Mouse (Mus musculus): ENCODE results near the gene Cyp4f18. TPM values are rescaled to one million over a fixed set of nuclear protein-coding genes. Genes with fewer than 3 reads are reported as not detected.
A peak's percentile ranks its signal among the peaks of the same experiment; 100 is the strongest.
"Not testable (repeated sequence)": the region's sequence is repeated elsewhere in the genome, so short reads cannot be mapped to it uniquely, and the experiment has no call there.

Gene Cyp4f18
- polyA plus RNA-seq, 1 experiment: not detected

DNA sequence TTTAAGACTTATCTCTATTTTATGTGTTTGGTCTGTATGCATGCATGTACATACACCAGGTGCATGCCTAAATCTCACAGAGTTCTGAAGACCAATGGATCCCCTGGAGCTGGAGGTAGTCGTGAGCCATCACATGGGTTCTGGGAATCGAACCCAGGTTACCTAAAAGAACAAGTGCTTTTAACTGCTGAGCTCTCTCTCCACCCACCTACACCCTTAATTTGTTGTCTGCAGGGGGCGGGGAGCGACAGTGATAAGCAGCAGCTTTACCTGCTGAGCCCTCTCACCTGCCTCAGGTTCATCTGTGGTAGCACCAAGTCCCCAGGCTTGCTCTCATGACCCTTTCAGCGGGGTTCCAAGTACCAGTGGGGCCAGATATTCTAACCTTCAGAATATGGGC lies 47.6 kb downstream of the Cyp4f18 start:
- Histone ChIP-seq H3K4me1 (ENCODE audit: control insufficient read depth, insufficient read depth, low read length) (no peaks in the 10 kb centered on the region), H3K27ac (ENCODE audit: insufficient read depth, low read depth, low read length) (no peak overlapping the region), H3K4me3 (ENCODE audit: insufficient read depth, low read depth, low read length) (no peak overlapping the region)
- 94% methylated on average over 5 of the region's 5 CpGs for WGBS
- no peak for TF ChIP-seq POLR2A (IDR thresholded peaks at IDR 0.05; ENCODE audit: insufficient read depth, low read depth, low read length)
- TF ChIP-seq CTCF (IDR thresholded peaks at IDR 0.05; ENCODE audit: insufficient read depth, low read depth, low read length): no peak

DNA sequence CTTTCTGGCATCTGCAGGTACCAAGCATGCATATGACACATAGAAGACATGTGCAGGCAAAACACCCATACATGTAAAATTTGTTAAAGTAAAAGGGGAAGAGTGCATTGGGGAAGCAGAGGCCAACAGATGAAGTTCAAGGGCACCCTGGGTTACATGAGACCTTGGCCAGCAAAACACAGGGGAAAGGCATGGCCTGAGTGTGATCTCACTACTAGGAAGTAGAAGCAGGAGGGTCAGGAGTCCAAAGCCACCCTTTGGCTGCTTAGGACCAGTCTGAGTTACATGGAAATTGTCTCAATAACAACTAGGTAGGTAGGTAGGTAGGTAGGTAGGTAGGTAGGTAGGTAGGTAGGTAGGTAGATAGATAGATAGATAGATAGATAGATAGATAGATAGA lies 48.9 kb downstream of the Cyp4f18 start:
- TF ChIP-seq CTCF (IDR thresholded peaks at IDR 0.05; ENCODE audit: insufficient read depth, low read depth, low read length): no peak
- H3K27ac ChIP-seq (ENCODE audit: insufficient read depth, low read depth, low read length): no peak overlapping the region
- H3K4me1 ChIP-seq (ENCODE audit: control insufficient read depth, insufficient read depth, low read length): no peaks in the 10 kb centered on the region
- H3K4me3 ChIP-seq (ENCODE audit: insufficient read depth, low read depth, low read length): no peak overlapping the region

DNA sequence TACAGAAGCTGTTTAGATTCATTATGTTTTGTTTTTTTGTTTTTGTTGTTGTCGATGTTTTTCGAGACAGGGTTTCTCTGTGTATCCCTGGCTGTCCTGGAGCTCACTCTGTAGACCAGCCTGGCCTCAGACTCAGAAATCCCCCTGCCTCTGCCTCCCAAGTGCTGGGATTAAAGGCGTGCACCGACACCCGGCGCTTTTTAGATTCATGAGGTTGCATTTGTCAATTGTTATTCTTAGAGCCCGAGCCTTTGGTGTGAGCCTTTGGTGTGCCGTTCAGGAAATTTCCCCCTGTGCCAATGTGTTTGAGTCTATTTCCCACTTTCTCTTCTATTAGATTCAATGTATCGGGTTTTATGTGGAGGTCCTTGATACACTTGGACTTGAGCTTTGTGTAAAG lies 54.8 kb downstream of the Cyp4f18 start:
- Histone ChIP-seq H3K4me3 (ENCODE audit: insufficient read depth, low read depth, low read length) (no peak overlapping the region), H3K27ac (ENCODE audit: insufficient read depth, low read depth, low read length) (no peak overlapping the region), H3K4me1 (ENCODE audit: control insufficient read depth, insufficient read depth, low read length) (no peaks in the 10 kb centered on the region)
- TF ChIP-seq CTCF (IDR thresholded peaks at IDR 0.05; ENCODE audit: insufficient read depth, low read depth, low read length) (no peak), POLR2A (IDR thresholded peaks at IDR 0.05; ENCODE audit: insufficient read depth, low read depth, low read length) (no peak)
- 99% methylated on average over 9 of the region's 9 CpGs for WGBS

DNA sequence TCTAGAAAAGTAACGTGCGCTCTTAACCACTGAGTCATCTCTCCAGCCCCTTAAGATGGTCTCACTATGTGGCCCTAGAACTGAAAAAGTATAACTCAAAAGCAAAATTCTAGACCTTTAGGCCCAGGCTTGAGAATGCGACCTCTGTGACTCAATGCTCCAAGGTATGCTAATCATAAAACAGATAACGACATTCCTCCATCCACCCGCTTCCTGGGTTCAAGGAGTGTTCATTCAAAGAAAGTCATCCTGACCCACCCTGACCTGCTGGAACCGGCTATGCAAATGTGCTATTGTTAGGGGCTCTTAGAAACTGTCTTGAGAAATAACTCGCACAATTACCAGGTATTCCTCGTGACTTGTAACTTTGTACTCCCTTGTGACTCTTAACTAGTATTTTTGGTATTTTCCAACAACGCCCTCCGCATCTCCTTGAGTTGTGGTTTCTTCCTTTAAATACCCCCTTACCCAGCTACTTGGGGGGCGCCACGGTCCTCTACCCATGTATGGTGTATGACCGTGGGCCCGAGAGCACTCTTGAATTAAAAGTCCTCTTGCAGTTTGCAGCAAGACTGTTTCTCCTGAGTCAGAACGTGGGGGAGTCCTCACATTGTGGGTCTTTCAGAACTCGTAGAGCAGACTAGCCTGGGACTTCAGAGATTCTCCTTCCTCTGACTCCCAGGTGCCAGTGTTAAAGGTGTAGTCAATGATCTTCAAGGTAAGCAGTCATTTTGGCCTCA lies 56.3 kb downstream of the Cyp4f18 start:
- H3K4me1 ChIP-seq (ENCODE audit: control insufficient read depth, insufficient read depth, low read length); H3K27ac ChIP-seq (ENCODE audit: insufficient read depth, low read depth, low read length); H3K4me3 ChIP-seq (ENCODE audit: insufficient read depth, low read depth, low read length): not testable (repeated sequence)
- WGBS: 97% methylated on average over 16 of the region's 16 CpGs

DNA sequence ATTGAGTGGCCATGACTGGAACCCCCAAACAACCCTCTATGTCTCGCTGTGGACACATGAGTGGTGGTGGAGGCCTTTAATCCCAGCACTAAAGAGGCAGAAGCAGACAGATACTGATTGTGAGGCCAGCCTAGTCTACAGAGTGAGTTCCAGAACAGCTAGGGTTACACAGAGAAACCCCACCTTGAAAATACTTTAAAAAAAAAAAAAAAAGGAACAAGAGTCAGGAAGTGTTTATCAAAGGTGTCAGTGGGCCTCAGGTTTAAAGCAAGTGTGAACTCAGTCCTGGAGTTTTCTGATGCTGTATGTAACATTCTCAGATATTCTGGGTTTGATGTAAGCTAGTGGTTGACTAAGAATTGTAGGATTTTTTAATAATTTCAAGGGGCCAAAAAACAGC lies 56.9 kb downstream of the Cyp4f18 start:
- no peak overlapping the region for H3K27ac ChIP-seq (ENCODE audit: insufficient read depth, low read depth, low read length)
- 93% methylated on average over 1 of the region's 1 CpGs for WGBS
- H3K4me3 ChIP-seq (ENCODE audit: insufficient read depth, low read depth, low read length): no peak overlapping the region
- TF ChIP-seq CTCF (IDR thresholded peaks at IDR 0.05; ENCODE audit: insufficient read depth, low read depth, low read length) (no peak), POLR2A (IDR thresholded peaks at IDR 0.05; ENCODE audit: insufficient read depth, low read depth, low read length) (no peak)
- no peaks in the 10 kb centered on the region for H3K4me1 ChIP-seq (ENCODE audit: control insufficient read depth, insufficient read depth, low read length)

DNA sequence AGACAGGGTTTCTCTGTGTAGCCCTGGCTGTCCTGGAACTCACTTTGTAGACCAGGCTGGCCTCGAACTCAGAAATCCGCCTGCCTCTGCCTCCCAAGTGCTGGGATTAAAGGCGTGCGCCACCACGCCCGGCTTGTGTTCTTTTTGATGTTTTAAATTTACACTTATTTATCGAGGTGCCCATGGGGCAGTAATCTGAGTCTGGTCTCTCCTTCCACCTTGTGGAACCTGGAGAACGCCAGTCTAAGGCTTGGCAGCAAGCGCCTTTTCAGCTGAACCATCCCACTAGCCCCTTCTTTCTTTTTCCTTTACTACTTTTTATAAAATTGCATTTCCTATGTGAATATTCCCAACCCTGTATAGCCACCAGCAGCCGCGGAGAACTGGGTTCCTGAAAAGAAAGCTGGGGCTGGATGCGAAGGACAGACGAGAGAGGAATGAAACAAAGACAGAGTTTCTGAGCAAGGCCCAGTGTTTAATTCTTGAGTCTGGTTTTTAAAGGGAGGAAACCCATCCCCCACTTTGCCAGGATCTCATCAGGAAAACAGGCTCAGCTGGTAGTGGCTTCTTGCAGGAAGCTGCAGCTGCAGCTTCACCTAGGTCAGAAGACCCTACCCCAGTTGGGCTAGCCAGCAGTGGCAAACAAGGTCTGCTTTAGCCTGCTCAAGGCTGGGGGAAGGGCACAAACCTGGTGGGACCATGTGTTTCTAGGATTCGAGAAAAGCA lies 57.8 kb downstream of the Cyp4f18 start:
- Histone ChIP-seq H3K4me1 (ENCODE audit: control insufficient read depth, insufficient read depth, low read length) (no peaks in the 10 kb centered on the region), H3K27ac (ENCODE audit: insufficient read depth, low read depth, low read length) (no peak overlapping the region), H3K4me3 (ENCODE audit: insufficient read depth, low read depth, low read length) (peak overlapping the region; percentile 88)
- 16% methylated on average over 14 of the region's 14 CpGs for WGBS
- no peak for TF ChIP-seq CTCF (IDR thresholded peaks at IDR 0.05; ENCODE audit: insufficient read depth, low read depth, low read length)
- no peak for TF ChIP-seq POLR2A (IDR thresholded peaks at IDR 0.05; ENCODE audit: insufficient read depth, low read depth, low read length)

DNA sequence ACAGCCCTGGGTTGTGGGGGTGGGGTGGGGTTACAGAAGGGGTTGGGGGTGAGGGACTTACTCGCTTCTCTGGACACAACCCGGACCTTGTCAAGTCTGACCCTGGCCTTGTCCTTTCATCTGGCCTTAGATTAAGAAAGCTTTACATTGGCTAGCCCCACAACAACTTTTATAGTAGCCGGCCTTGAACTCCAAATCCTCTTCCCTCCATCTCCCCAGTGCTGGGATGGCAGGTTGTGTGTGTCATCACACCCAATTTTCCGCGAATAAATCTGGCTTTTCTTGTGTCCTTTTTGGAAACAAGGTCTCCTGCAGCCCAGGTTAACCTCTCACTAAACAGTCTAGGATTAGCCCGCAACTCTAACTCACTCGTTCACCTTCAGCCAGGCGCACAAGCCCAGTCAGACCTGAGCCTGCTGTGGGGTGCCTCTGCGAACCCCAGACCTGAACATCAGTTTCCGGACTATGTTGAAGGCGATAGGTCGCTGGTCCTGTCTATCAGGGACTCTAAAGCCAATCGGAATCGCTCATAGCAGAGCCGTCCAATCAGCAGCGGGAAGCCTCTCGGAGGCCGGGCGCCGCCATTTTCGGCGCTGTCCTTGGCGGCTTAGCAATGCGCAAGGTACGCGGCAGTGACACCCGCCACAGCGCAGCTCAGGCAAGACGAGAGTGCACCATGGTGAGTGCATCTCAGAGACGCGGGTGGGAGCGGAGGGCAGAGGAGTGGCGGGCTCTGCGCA lies 58.8 kb downstream of the Cyp4f18 start, which contains the start of gene Zfp961:
Zfp961 (plus strand) TSS at position 557 of the 740 bp plus-strand sequence.
- WGBS: 4% methylated on average over 34 of the region's 34 CpGs

DNA sequence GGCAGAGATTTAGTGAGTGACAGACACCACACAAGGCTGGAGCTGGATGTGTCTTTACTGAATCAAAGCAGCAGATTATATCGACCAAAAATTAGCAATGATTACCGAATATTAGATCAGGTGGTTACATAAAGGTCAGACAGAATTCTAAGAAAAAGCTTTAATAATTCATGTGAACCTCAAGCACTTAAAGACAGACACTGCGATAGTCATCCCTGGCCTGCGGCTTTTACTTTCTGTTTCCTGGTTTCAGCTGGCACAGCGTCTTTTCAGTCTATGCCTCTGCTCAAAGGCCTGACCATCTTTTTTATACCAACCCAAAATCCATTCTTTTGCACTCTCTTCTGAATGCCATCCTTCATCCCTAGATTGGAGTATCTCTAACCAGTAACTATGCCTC lies 60.8 kb downstream of the Cyp4f18 start:
- no peak for TF ChIP-seq CTCF (IDR thresholded peaks at IDR 0.05; ENCODE audit: insufficient read depth, low read depth, low read length)
- TF ChIP-seq POLR2A (IDR thresholded peaks at IDR 0.05; ENCODE audit: insufficient read depth, low read depth, low read length): no peak
- no peak overlapping the region for H3K27ac ChIP-seq (ENCODE audit: insufficient read depth, low read depth, low read length)
- no peaks in the 10 kb centered on the region for H3K4me1 ChIP-seq (ENCODE audit: control insufficient read depth, insufficient read depth, low read length)
- H3K4me3 ChIP-seq (ENCODE audit: insufficient read depth, low read depth, low read length): no peak overlapping the region
- 90% methylated on average over 5 of the region's 5 CpGs for WGBS

More for the DNA sequence above, 58.8 kb downstream of the Cyp4f18 start, which contains the start of gene Zfp961:
- no peaks in the 10 kb centered on the region for H3K4me1 ChIP-seq (ENCODE audit: control insufficient read depth, insufficient read depth, low read length)
- TF ChIP-seq POLR2A (IDR thresholded peaks at IDR 0.05; ENCODE audit: insufficient read depth, low read depth, low read length) (peak; percentile 77), CTCF (IDR thresholded peaks at IDR 0.05; ENCODE audit: insufficient read depth, low read depth, low read length) (no peak)
- peak within 1 kb of the TSS; percentile 88 for H3K4me3 ChIP-seq (ENCODE audit: insufficient read depth, low read depth, low read length)
- H3K27ac ChIP-seq (ENCODE audit: insufficient read depth, low read depth, low read length): peak within 1 kb of the TSS; percentile 79

DNA sequence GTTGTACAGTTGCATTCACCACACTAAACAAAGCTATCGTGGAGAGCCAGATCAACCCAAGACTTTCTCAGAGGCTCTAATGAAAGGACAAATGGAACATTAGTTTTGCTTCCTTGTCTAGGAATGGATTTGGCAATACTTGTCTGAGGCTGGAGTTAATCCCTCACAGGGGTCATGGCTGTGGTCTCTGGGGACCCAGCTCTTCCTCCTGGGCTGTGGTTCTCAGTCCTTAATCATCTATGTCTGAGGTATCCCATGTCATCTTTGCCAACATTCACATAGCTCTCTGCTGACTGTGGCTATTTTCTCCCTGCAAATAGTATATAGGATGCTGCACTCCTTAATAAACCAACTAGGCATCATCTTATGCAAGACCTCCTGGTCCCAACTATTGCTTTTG lies 67.7 kb downstream of the Cyp4f18 start:
- Histone ChIP-seq H3K4me3 (ENCODE audit: insufficient read depth, low read depth, low read length) (no peak overlapping the region), H3K4me1 (ENCODE audit: control insufficient read depth, insufficient read depth, low read length) (no peaks in the 10 kb centered on the region), H3K27ac (ENCODE audit: insufficient read depth, low read depth, low read length) (no peak overlapping the region)
- WGBS: 51% methylated on average over 1 of the region's 1 CpGs
- TF ChIP-seq POLR2A (IDR thresholded peaks at IDR 0.05; ENCODE audit: insufficient read depth, low read depth, low read length): no peak
- TF ChIP-seq CTCF (IDR thresholded peaks at IDR 0.05; ENCODE audit: insufficient read depth, low read depth, low read length): no peak

Data from olfactory bulb, adult 2 months (tissue).